Mouse (Mus musculus): ENCODE results near the gene Rbm6. TPM values are rescaled to one million over a fixed set of nuclear protein-coding genes. Genes with fewer than 3 reads are reported as not detected.
A peak's percentile ranks its signal among the peaks of the same experiment; 100 is the strongest.

Gene Rbm6
- polyA plus RNA-seq (2016; fragmentation: Nextera tagmentation; extraction: Ambion mirVana): 59.6 and 67.1 TPM in 2 replicates

DNA sequence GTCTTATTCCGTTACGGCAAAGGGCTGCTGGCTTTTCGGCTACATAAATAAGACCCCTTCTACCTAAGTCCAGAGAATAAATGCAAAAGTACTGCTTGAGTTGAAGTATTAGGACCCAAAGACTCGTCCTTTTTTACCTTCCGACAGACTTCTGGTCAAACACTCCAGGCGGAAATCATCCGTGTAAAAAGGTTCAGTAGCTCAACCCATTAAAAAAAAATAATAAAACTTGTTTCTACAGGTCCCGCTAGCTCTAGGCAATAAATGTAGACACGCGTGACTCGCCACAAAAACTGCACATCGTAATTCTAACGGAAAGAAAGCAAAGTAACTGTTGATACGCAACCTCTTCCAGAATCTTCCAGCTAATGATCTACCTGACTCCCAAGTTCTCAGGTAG is at the start of gene Rbm6:
Gene Rbm6, minus strand, starts transcription at position 101 of the 400 bp plus-strand sequence.
- Histone ChIP-seq H3K27ac (peak within 1 kb of the TSS; percentile 98), H3K4me1 (peaks cover 17% of the 10 kb centered on the region), H3K9me3 (no peaks in the 10 kb centered on the region), H3K27me3 (ENCODE audit: insufficient read depth, poor library complexity, severe bottlenecking) (no peaks in the 10 kb centered on the region), H3K4me3 (peak within 1 kb of the TSS; percentile 86), H3K36me3 (peaks cover 10% of the 10 kb centered on the region; the same call in 1 of the 2 replicates)
- no peak for DNase-seq (ENCODE audit: low spot score)
- WGBS: 9% methylated on average over 14 of the region's 14 CpGs

DNA sequence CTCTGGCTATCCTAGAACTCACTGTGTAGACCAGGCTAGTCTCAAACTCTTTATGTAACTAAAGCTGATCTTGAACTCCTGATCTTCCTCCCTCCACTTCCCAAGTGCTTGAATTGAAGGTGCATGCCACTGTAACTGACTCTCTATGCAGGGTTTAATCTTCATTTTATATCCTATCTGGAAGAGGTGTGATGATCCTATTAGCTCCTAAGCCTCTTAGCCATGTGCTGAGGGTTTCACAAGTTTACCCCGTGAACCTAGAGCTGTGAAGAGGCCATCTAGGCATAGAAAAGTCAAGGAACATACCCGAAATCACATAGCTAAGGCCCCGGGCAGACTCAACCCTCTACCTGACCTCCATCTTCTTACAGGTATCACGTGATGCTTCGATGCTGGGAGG is 46.4 kb upstream of the Rbm6 start:
- Histone ChIP-seq H3K4me3 (no peak overlapping the region), H3K4me1 (peaks cover 41% of the 10 kb centered on the region), H3K27me3 (ENCODE audit: insufficient read depth, poor library complexity, severe bottlenecking) (peaks cover 38% of the 10 kb centered on the region; the same call in 1 of the 2 replicates), H3K36me3 (0 out of 2 replicates have a peak, but pooled peaks cover 4% of the 10 kb centered on the region), H3K9me3 (no peaks in the 10 kb centered on the region), H3K27ac (no peak overlapping the region)
- WGBS: 73% methylated on average over 5 of the region's 5 CpGs
- no peak for DNase-seq (ENCODE audit: low spot score)

DNA sequence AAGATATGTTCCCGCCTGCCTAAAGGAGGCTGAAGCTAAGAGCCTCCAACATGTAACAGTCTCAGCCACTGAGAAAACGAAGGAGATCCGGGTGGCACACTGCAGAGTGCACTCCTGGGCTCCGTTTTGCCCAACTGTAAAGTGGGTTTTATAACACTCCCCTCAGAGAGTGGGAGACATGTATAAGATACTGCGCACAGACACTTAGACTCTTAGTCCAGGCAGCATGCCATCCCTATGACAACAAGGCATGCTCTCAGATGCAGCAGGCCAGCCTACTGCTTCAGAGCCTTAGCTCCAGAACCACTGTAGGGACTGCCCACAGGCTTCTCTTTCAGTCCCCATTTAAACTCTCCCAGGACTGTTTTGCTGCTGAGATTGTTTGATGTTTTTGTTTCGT is 45.8 kb upstream of the Rbm6 start:
- Histone ChIP-seq H3K9me3 (no peaks in the 10 kb centered on the region), H3K4me1 (peaks cover 35% of the 10 kb centered on the region), H3K36me3 (0 out of 2 replicates have a peak, but pooled peaks cover 4% of the 10 kb centered on the region), H3K4me3 (no peak overlapping the region), H3K27ac (no peak overlapping the region), H3K27me3 (ENCODE audit: insufficient read depth, poor library complexity, severe bottlenecking) (peaks cover 35% of the 10 kb centered on the region; the same call in 1 of the 2 replicates)
- no peak for DNase-seq (ENCODE audit: low spot score)
- 76% methylated on average over 6 of the region's 6 CpGs for WGBS

DNA sequence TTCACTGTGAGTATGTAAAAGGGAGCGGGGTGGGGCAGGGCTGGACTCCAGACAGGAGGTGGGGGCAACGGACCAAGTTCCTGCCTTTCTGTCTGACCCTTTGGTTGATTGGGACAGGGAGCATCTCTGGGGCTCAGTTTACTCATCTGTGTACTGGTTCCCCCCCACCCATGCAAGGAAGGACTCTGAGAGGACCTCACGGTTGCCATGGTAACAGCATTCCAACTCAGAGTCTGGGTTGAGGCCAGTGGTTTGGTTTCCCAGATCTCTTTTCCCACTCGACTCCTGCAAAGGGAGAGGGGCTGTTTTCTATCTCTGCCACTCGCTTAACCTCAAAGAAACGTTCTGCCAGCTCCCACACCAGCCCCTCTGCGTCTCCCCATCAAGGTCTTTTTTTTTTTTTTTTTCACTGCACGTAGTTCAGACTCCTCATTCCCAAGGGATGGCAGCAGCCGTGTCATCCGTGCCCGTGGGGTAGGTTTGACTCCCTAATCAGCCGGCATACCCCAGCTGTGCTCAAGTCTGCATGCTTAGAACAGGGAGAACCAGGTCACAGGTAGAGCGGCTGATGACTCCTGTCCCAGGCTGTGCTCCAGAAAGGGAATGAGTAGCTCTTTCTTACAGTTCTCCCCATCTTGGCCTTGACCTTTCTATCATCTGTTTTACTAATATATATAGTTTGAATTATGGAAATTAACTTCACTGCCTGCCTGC is 45.0 kb upstream of the Rbm6 start:
- H3K9me3 ChIP-seq: no peaks in the 10 kb centered on the region
- peaks cover 35% of the 10 kb centered on the region; the same call in 1 of the 2 replicates for H3K27me3 ChIP-seq (ENCODE audit: insufficient read depth, poor library complexity, severe bottlenecking)
- H3K4me1 ChIP-seq: peaks cover 32% of the 10 kb centered on the region
- 30% methylated on average over 13 of the region's 13 CpGs for WGBS
- H3K4me3 ChIP-seq: no peak overlapping the region
- no peak overlapping the region for H3K27ac ChIP-seq
- 0 out of 2 replicates have a peak, but pooled peaks cover 4% of the 10 kb centered on the region for H3K36me3 ChIP-seq
- DNase-seq (ENCODE audit: low spot score): no peak

DNA sequence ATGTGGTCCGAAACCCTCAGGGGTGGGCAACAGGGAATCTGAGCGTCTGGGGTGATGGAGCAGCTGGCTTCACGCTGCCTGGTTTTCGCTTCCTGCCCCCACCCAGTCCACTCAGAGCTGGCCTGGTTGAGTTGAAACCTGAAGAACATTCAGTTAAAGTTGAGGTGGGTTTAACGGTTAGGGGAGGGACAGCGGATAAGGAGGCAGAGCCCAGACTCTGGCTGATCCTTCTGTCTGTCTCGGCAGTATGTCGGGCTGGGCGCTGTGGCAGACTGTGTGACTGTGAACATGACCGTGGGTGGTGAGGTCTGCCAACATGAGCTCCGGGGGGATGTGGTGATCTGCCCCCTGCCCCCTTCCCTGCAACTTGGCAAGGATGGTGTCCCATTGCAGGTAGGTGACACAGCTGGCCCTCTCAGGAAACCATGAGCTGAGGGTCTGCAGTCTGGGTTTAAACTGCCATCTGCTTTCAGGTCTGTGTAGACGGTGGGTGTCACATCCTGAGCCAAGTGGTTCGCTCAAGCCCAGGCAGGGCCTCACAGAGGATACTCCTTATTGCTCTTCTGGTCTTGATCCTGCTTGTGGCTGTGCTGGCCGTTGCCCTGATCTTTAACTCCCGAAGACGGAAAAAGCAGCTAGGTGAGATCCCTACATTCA is 41.9 kb upstream of the Rbm6 start:
- Histone ChIP-seq H3K27me3 (ENCODE audit: insufficient read depth, poor library complexity, severe bottlenecking) (peaks cover 35% of the 10 kb centered on the region; the same call in 1 of the 2 replicates), H3K36me3 (0 out of 2 replicates have a peak, but pooled peaks cover 4% of the 10 kb centered on the region), H3K4me1 (peaks cover 28% of the 10 kb centered on the region), H3K4me3 (no peak overlapping the region), H3K9me3 (no peaks in the 10 kb centered on the region), H3K27ac (no peak overlapping the region)
- 66% methylated on average over 16 of the region's 16 CpGs for WGBS
- no peak for DNase-seq (ENCODE audit: low spot score)

DNA sequence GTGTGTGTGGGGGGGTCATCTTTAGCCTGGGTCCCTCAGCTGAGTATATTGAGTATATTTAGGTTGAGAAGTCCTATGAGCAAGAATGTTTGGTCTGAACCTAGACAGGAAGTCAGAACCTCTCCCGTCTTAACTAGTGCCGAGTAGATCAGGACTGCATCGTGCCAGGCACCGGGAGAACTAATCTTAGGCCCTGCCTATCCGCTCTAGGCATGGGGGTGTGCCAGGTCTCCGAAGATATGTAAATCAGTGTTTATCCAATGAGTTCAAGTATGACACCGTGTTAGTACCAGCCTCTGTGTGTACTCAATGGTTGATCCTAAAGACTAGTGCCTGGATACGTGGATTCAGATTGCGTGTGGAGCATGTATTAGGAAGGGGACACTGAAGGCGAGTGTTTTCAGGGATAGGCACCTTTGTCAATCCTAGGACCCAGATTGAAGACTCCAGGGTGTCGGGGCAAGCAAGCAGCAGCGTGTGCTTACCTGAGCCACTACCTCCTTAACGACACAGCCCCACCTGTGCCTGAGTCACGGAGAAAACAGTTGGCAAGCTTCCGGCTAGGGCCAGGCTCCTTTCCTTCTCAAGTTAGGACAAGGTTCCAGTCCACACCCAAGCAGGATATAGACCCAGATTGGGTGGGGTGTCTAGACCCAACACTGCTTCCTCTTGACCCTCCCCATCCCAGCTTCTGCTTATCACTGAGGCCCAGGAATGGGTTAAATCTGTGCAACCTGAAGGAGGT is 37.2 kb upstream of the Rbm6 start:
- Histone ChIP-seq H3K27me3 (ENCODE audit: insufficient read depth, poor library complexity, severe bottlenecking) (peaks cover 21% of the 10 kb centered on the region; the same call in 1 of the 2 replicates), H3K9me3 (no peaks in the 10 kb centered on the region), H3K4me1 (peaks cover 42% of the 10 kb centered on the region), H3K27ac (peak overlapping the region; percentile 36; the same call in 1 of the 2 replicates), H3K36me3 (0 out of 2 replicates have a peak, but pooled peaks cover under 1% of the 10 kb centered on the region), H3K4me3 (no peak overlapping the region)
- DNase-seq (ENCODE audit: low spot score): no peak
- 76% methylated on average over 15 of the region's 15 CpGs for WGBS

DNA sequence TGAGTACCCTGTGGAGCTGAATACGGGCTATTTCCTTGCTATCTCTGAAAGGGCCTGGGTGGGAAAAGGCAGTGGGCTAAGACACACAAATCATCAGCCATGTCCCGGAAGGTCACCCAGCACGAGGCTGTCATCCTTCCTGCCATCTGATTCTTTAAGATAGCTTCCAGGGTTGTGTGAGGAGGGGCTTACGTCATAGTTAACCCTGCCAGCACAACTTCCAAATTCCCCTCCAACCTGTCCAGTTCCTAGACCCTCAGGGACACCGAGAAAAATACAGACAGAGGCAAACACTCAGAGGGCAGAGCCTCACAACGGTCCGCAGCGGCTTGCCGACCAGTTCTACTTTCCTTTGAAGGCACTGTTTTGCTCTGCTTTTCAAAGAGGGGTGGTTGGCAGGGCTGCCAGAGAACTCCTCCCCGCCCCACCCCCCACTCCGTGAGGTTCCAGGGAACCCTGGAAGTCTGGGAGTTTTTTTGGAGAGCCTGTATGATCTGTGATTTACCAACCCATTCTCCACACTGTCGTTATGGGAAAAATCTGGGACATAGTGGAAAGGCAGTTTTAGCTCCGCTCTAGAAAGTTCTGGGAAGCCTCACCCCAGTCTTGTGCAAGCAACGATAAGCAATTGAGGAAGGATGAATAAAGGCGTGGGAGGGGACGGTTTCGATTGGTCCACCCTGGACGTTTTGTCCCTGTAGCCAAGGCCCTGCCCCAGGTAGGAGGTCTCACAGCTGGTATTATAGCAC is 35.5 kb upstream of the Rbm6 start:
- no peak for DNase-seq (ENCODE audit: low spot score)
- Histone ChIP-seq H3K4me1 (peaks cover 42% of the 10 kb centered on the region), H3K27ac (peak overlapping the region; percentile 83), H3K36me3 (no peaks in the 10 kb centered on the region), H3K27me3 (ENCODE audit: insufficient read depth, poor library complexity, severe bottlenecking) (peaks cover 16% of the 10 kb centered on the region), H3K4me3 (peak overlapping the region; percentile 58), H3K9me3 (no peaks in the 10 kb centered on the region)
- WGBS: 32% methylated on average over 18 of the region's 18 CpGs

DNA sequence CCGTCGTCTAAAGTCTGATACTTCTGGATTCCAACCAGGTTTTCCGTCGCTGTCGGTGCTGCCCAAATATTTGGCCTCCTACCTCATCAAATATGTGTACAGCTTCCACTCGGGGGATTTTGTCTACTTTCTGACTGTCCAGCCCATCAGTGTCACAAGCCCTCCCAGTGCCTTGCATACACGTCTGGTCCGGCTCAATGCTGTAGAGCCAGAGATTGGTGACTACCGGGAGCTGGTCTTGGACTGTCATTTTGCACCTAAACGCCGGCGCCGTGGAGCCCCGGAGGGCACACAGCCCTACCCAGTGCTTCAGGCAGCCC is 34.7 kb upstream of the Rbm6 start:
- Histone ChIP-seq H3K27me3 (ENCODE audit: insufficient read depth, poor library complexity, severe bottlenecking) (peaks cover 21% of the 10 kb centered on the region), H3K4me1 (peaks cover 35% of the 10 kb centered on the region), H3K36me3 (no peaks in the 10 kb centered on the region), H3K4me3 (peak overlapping the region; percentile 58), H3K9me3 (no peaks in the 10 kb centered on the region), H3K27ac (peak overlapping the region; percentile 83)
- DNase-seq (ENCODE audit: low spot score): no peak
- WGBS: 82% methylated on average over 14 of the region's 14 CpGs

DNA sequence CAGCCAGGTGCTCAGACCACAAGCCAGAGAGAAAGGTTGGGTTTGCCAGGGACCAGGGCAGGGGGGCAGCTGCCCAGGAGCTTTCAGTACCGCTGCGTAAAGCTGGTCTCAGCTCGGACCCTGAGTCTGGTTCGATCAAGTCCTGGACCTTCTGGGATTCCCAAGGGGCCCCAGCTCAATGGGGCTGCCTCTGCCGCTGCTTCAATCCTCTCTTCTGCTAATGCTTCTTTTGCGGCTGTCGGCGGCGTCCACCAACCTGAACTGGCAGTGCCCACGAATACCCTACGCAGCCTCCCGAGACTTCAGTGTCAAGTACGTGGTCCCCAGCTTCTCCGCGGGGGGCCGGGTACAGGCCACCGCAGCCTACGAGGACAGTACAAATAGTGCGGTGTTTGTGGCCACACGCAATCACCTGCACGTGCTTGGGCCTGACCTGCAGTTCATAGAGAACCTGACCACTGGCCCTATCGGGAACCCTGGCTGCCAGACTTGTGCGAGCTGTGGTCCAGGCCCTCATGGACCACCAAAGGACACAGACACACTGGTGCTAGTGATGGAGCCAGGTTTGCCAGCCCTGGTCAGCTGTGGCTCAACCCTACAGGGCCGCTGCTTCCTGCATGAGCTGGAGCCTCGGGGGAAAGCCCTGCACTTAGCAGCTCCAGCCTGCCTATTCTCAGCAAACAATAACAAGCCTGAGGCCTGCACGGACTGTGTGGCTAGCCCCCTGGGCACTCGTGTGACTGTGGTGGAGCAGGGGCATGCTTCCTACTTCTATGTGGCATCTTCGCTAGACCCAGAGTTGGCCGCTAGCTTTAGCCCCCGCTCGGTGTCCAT is 34.1 kb upstream of the Rbm6 start:
- Histone ChIP-seq H3K27me3 (ENCODE audit: insufficient read depth, poor library complexity, severe bottlenecking) (peaks cover 27% of the 10 kb centered on the region), H3K27ac (peak overlapping the region; percentile 83), H3K9me3 (no peaks in the 10 kb centered on the region), H3K4me1 (peaks cover 35% of the 10 kb centered on the region), H3K36me3 (0 out of 2 replicates have a peak, but pooled peaks cover 3% of the 10 kb centered on the region), H3K4me3 (peak overlapping the region; percentile 58)
- 50% methylated on average over 31 of the region's 31 CpGs for WGBS
- DNase-seq (ENCODE audit: low spot score): peak; percentile 77

DNA sequence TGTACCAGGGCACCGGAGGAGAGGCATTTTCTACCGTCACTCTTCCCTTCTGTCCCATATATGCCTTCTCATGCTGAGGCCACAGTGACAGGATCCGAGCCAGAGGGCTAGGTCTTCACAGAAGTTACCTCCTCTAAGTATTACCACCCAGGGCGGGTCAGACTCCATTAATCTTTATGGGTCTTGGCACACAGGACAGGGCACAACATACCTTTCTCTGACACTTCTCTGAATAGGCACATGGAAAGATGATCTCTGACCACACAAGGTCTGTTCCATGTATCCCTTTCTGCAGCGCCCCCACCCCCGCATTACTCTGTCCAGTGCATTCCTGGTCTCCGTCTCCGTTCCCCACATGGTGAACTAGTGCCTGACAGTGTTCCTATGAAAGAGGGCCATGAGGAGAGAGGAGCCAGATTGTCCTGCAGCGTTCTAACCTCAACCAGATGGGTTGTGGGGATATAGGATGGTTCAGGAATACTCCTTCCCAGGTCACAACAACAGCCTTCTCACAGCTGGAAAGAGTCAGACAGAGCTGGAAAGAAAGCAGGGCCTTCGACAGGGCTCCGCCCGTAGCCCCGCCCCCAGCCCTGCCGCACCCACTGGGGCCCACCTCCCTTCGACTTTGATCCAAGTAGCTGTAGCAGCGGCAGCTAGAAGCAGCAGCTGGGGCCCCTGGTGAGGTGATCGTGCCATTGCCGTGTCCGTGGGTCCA is 33.4 kb upstream of the Rbm6 start, which contains the start of gene Mst1r:
Gene Mst1r, plus strand, starts transcription at position 622 of the 715 bp plus-strand sequence.
- H3K27ac ChIP-seq: peak within 1 kb of the TSS; percentile 83
- peak; percentile 91 for DNase-seq (ENCODE audit: low spot score)
- no peaks in the 10 kb centered on the region for H3K9me3 ChIP-seq
- WGBS: 16% methylated on average over 19 of the region's 19 CpGs
- peaks cover 41% of the 10 kb centered on the region for H3K4me1 ChIP-seq
- 0 out of 2 replicates have a peak, but pooled peaks cover 6% of the 10 kb centered on the region for H3K36me3 ChIP-seq
- H3K27me3 ChIP-seq (ENCODE audit: insufficient read depth, poor library complexity, severe bottlenecking): peaks cover 28% of the 10 kb centered on the region
- H3K4me3 ChIP-seq: peak within 1 kb of the TSS; percentile 58

DNA sequence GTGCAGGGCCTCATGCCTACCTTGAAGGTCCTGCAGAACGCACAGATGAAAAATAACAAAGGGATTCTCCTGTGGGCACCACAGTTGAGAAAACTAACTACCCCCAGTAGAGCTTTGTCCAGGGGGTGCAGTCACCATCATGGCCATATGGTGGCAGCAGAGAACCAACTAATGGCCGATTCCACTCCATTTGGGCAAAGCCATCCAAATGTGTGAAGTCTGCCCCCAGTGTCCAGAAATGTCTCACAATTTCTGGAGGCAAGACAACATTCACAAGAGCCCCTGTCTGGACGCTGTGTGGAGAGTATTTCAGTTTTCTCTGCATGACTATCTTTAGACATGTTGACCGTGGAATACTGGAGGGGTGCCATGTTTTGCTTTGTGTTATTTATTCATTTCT is 31.7 kb upstream of the Rbm6 start:
- no peak overlapping the region for H3K4me3 ChIP-seq
- H3K27ac ChIP-seq: no peak overlapping the region
- peaks cover 16% of the 10 kb centered on the region for H3K36me3 ChIP-seq
- 10% methylated on average over 4 of the region's 4 CpGs for WGBS
- peak; percentile 94 for DNase-seq (ENCODE audit: low spot score)
- H3K4me1 ChIP-seq: peaks cover 50% of the 10 kb centered on the region
- peaks cover 40% of the 10 kb centered on the region for H3K27me3 ChIP-seq (ENCODE audit: insufficient read depth, poor library complexity, severe bottlenecking)
- no peaks in the 10 kb centered on the region for H3K9me3 ChIP-seq
